Mouse (Mus musculus): ENCODE measurements around the gene Uts2b.

Gene Uts2b

GRCm38 (mm10) chr16:27370191-27370590, at the start of gene Uts2b:
TSS of gene Uts2b (minus strand) at chr16:27370239.
- in situ Hi-C loops (cut with MboI; ENCODE audit: unreplicated experiment in 2 of 2), result no loop called here

- in situ Hi-C loops (cut with MboI; ENCODE audit: unreplicated experiment in 2 of 2), result no loop called here
Measured at GRCm38 (mm10) chr16:27417632-27418031, 47.6 kb upstream of the Uts2b start.

GRCm38 (mm10) chr16:27416937-27417584, 47.0 kb upstream of the Uts2b start:
- in situ Hi-C loops (cut with MboI; ENCODE audit: unreplicated experiment in 2 of 2), result no loop called here

GRCm38 (mm10) chr16:27404107-27404506, 34.1 kb upstream of the Uts2b start:
- in situ Hi-C loops (cut with MboI; ENCODE audit: unreplicated experiment in 2 of 2), result no loop called here

- in situ Hi-C loops (cut with MboI; ENCODE audit: unreplicated experiment in 2 of 2), result no loop called here
Measured at GRCm38 (mm10) chr16:27401579-27401978, 31.5 kb upstream of the Uts2b start.

- in situ Hi-C loops (cut with MboI; ENCODE audit: unreplicated experiment in 2 of 2), result no loop called here
Measured at GRCm38 (mm10) chr16:27399719-27400253, 29.7 kb upstream of the Uts2b start.

- in situ Hi-C loops (cut with MboI; ENCODE audit: unreplicated experiment in 2 of 2), result no loop called here
Measured at GRCm38 (mm10) chr16:27399026-27399718, 29.1 kb upstream of the Uts2b start.

- in situ Hi-C loops (cut with MboI; ENCODE audit: unreplicated experiment in 2 of 2), result no loop called here
Measured at GRCm38 (mm10) chr16:27396951-27397350, 26.9 kb upstream of the Uts2b start.

GRCm38 (mm10) chr16:27395251-27396037, 25.4 kb upstream of the Uts2b start:
- in situ Hi-C loops (cut with MboI; ENCODE audit: unreplicated experiment in 2 of 2), result no loop called here

GRCm38 (mm10) chr16:27391845-27392244, 21.8 kb upstream of the Uts2b start:
- in situ Hi-C loops (cut with MboI; ENCODE audit: unreplicated experiment in 2 of 2), result no loop called here

- in situ Hi-C loops (cut with MboI; ENCODE audit: unreplicated experiment in 2 of 2), result no loop called here
Measured at GRCm38 (mm10) chr16:27390306-27390705, 20.3 kb upstream of the Uts2b start.

GRCm38 (mm10) chr16:27389534-27390282, 19.7 kb upstream of the Uts2b start:
- in situ Hi-C loops (cut with MboI; ENCODE audit: unreplicated experiment in 2 of 2), result no loop called here

GRCm38 (mm10) chr16:27388761-27389451, 18.9 kb upstream of the Uts2b start, which contains the start of gene Ccdc50:
TSS of gene Ccdc50 (plus strand) at chr16:27388869.
- in situ Hi-C loops (cut with MboI; ENCODE audit: unreplicated experiment in 2 of 2), result no loop called here

- in situ Hi-C loops (cut with MboI; ENCODE audit: unreplicated experiment in 2 of 2), result no loop called here
Measured at GRCm38 (mm10) chr16:27387634-27388611, 17.9 kb upstream of the Uts2b start.

- in situ Hi-C loops (cut with MboI; ENCODE audit: unreplicated experiment in 2 of 2), result no loop called here
Measured at GRCm38 (mm10) chr16:27386850-27387407, 16.9 kb upstream of the Uts2b start.

GRCm38 (mm10) chr16:27385649-27386048, 15.6 kb upstream of the Uts2b start:
- in situ Hi-C loops (cut with MboI; ENCODE audit: unreplicated experiment in 2 of 2), result no loop called here

GRCm38 (mm10) chr16:27384893-27385603, 15.0 kb upstream of the Uts2b start:
- in situ Hi-C loops (cut with MboI; ENCODE audit: unreplicated experiment in 2 of 2), result loop anchor here in 1 of 2 experiments (5.0 kb wide), 1 partner anchor 38 kb away; no protein-coding TSS in a partner anchor

- in situ Hi-C loops (cut with MboI; ENCODE audit: unreplicated experiment in 2 of 2), result loop anchor here in 1 of 2 experiments (5.0 kb wide), 1 partner anchor 35 kb away; no protein-coding TSS in a partner anchor
Measured at GRCm38 (mm10) chr16:27382217-27382616, 12.2 kb upstream of the Uts2b start.

Data from v-Abl transformed pro-B cells (cell line).